Mouse (Mus musculus) limb, embryonic 11.5 days (tissue): ENCODE measurements around the gene Gm20538. TPM values are rescaled to one million over a fixed set of nuclear protein-coding genes. Genes with fewer than 3 reads are reported as not detected.
A peak's percentile ranks its signal among the peaks of the same experiment; 100 is the strongest.

Experiments
- ATAC-seq: fragments of 200-750 bp; cut with Nextera tagmentation; 2 replicates; pipeline ENCODE4 v1.8.0; 2017; ENCODE audit warnings: low read depth; ENCODE audit not compliant: insufficient number of reproducible peaks, low FRiP score, low TSS enrichment
- DNase-seq: peaks from one replicate; pipeline ENCODE4 v3.0.0-alpha.2; 2015; ENCODE audit warnings: low spot score
- H3K27ac ChIP-seq: fragments of 300-500 bp; sonication (generic); replicated peaks from 2 replicates; pipeline ENCODE4 v1.5.1; 2014; ENCODE audit warnings: low read depth, mild to moderate bottlenecking, low read length
- H3K27me3 ChIP-seq: fragments of 300-500 bp; sonication (generic); 2 replicates; pipeline ENCODE4 v1.6.1; 2014; ENCODE audit warnings: mild to moderate bottlenecking, low read length, mixed read lengths; ENCODE audit not compliant: control insufficient read depth, insufficient read depth
- H3K36me3 ChIP-seq: fragments of 300-500 bp; sonication (generic); 2 replicates; pipeline ENCODE4 v1.6.1; 2014; ENCODE audit warnings: mild to moderate bottlenecking, low read length, moderate library complexity, mixed read lengths; ENCODE audit not compliant: control insufficient read depth, insufficient read depth
- H3K4me1 ChIP-seq: fragments of 300-500 bp; sonication (generic); 2 replicates; pipeline ENCODE4 v1.6.1; 2014; ENCODE audit warnings: low read length, mixed read lengths; ENCODE audit not compliant: control insufficient read depth, insufficient read depth
- H3K4me2 ChIP-seq: fragments of 300-500 bp; sonication (generic); 2 replicates; pipeline ENCODE4 v1.6.1; 2014; ENCODE audit warnings: low read depth, mild to moderate bottlenecking, moderate library complexity; ENCODE audit not compliant: severe bottlenecking
- H3K4me3 ChIP-seq: fragments of 300-500 bp; sonication (generic); 2 replicates; pipeline ENCODE4 v1.5.1; 2014; ENCODE audit warnings: low read depth, low read length
- H3K9ac ChIP-seq: fragments of 300-500 bp; sonication (generic); 2 replicates; pipeline ENCODE4 v1.6.1; 2014; ENCODE audit warnings: mild to moderate bottlenecking, low read length
- H3K9me3 ChIP-seq: fragments of 300-500 bp; sonication (generic); 2 replicates; pipeline ENCODE4 v1.6.1; 2016; ENCODE audit warnings: low read length; ENCODE audit not compliant: control insufficient read depth
- WGBS: fragments of 180-500 bp; shearing (Covaris S2); extraction: QIAGEN DNeasy Blood & Tissue Kit; methylation state at CpG from one replicate; pipeline ENCODE4 v1.1.7; 2014; 5-methylcytosine and 5-hydroxymethylcytosine counted together
- polyA plus RNA-seq: library from polyadenylated mRNA; unstranded; fragments of >200 nt; fragmentation: Nextera tagmentation; extraction: Ambion mirVana; gene quantifications from 2 replicates; pipeline ENCODE4 v1.2.1, GENCODE M21; 2014

Gene Gm20538
- polyA plus RNA-seq, 1 experiment from 2014 or later: not detected

GRCm38 (mm10) chr19:44578038-44578437 lies 25.4 kb upstream of the Gm20538 start:
- H3K4me2 ChIP-seq: no peak overlapping the region
- H3K9ac ChIP-seq: no peak overlapping the region
- no peak overlapping the region for H3K4me3 ChIP-seq
- WGBS: 76% methylated on average over 1 of the region's 1 CpGs
- H3K9me3 ChIP-seq: no peaks in the 10 kb centered on the region
- no peak for DNase-seq
- ATAC-seq: no peak
- H3K27ac ChIP-seq: no peak overlapping the region
- peaks cover 7% of the 10 kb centered on the region; the same call in 1 of the 2 replicates for H3K36me3 ChIP-seq
- no peaks in the 10 kb centered on the region for H3K4me1 ChIP-seq
- H3K27me3 ChIP-seq: no peaks in the 10 kb centered on the region

DNA sequence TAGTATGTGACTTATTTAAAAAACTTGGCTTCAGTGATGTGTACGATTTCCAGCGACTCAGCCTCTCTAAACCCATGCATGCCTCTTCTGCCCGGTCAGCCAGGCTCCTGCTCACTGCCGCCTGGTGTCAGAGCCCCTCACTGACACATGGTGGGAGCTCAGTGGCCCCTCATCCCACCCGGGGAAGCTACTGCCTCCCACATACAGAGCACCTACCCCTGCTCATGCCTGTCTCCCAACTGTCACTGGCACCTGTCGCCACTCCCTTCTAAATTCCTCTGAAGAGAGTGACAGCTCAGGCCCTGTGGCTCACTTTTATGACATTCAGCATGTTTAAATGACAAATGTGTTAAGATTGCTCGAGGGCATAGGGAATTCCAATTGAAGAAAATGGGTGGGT lies 23.6 kb upstream of the Gm20538 start:
- WGBS: 79% methylated on average over 7 of the region's 7 CpGs
- Histone ChIP-seq H3K9ac (no peak overlapping the region), H3K27ac (no peak overlapping the region), H3K36me3 (peaks cover 15% of the 10 kb centered on the region), H3K4me2 (no peak overlapping the region), H3K9me3 (no peaks in the 10 kb centered on the region), H3K4me1 (no peaks in the 10 kb centered on the region), H3K4me3 (no peak overlapping the region), H3K27me3 (no peaks in the 10 kb centered on the region)
- no peak for DNase-seq
- no peak for ATAC-seq

DNA sequence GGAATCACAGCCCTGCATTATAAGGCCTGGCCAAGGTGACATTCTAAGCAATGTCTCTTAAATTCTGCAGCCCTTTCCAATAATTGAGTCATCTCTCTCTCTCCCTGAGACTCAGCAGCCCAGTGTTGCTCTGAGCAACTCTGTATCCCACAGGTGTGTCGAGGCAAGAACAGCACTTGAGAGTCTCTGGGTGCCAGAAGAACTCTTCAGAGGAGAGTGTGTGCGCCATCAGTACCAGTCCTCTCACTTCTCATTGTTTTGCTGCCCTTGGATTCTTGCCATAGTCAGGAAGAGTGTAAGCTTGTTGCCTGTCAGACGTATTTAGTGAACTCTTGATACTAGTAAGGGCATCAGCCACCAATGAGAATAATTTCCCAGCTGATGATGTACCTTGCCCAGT lies 15.1 kb upstream of the Gm20538 start:
- Histone ChIP-seq H3K4me2 (no peak overlapping the region), H3K9ac (no peak overlapping the region), H3K36me3 (peaks cover 25% of the 10 kb centered on the region), H3K4me3 (no peak overlapping the region), H3K9me3 (no peaks in the 10 kb centered on the region), H3K27me3 (no peaks in the 10 kb centered on the region), H3K27ac (no peak overlapping the region), H3K4me1 (peaks cover 16% of the 10 kb centered on the region)
- WGBS: 92% methylated on average over 3 of the region's 3 CpGs
- ATAC-seq: no peak
- DNase-seq: no peak

- Histone ChIP-seq H3K9ac (no peak overlapping the region), H3K4me3 (0 out of 2 replicates have a peak overlapping the region, but pooled peaks have one; percentile 74), H3K27ac (no peak overlapping the region), H3K9me3 (no peaks in the 10 kb centered on the region), H3K36me3 (peaks cover 10% of the 10 kb centered on the region), H3K4me2 (peak overlapping the region; percentile 13; the same call in 1 of the 2 replicates), H3K27me3 (no peaks in the 10 kb centered on the region), H3K4me1 (peaks cover 16% of the 10 kb centered on the region)
- 89% methylated on average over 14 of the region's 14 CpGs for WGBS
- ATAC-seq (no peak), DNase-seq (no peak)
These were observed 11.4 kb upstream of the Gm20538 start for GRCm38 (mm10) chr19:44564006-44564405.

DNA sequence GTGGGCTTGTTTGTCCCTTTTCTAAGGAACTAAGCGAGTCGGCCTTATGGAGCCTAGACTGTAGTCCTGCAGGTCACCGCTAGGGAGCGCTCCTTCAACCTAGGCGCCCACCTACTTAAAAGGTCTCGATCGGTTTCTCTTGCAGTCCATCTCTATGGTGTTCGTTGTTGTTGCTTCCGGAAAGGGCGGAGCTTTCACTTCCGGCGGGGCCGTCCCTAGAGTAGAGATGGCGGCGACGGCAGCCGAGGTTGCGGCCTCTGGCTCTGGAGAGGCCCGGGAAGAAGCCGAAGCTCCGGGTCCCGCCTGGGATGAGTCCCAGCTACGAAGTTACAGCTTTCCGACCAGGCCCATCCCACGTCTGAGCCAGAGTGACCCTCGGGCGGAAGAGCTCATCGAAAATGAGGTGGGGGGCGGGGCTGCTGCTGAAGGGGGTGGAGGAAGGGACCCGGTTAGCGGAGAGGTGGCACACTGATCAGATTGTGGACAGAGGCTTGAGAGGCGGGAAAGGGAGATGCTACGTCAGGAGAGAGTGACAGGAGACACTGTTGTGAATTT lies 10.1 kb upstream of the Gm20538 start, which contains the start of gene Hif1an:
Gene Hif1an, plus strand, starts transcription at position 199 of the 555 bp plus-strand sequence.
- peak within 1 kb of the TSS; percentile 80 for H3K4me2 ChIP-seq
- ATAC-seq: peak; percentile 91
- under 1% methylated on average over 33 of the region's 33 CpGs for WGBS
- H3K4me3 ChIP-seq: peak within 1 kb of the TSS; percentile 74
- peaks cover under 1% of the 10 kb centered on the region; the same call in 1 of the 2 replicates for H3K36me3 ChIP-seq
- peak within 1 kb of the TSS; percentile 68 for H3K9ac ChIP-seq
- H3K9me3 ChIP-seq: no peaks in the 10 kb centered on the region
- H3K27me3 ChIP-seq: no peaks in the 10 kb centered on the region
- peaks cover 16% of the 10 kb centered on the region for H3K4me1 ChIP-seq
- peak; percentile 97 for DNase-seq
- no peak within 1 kb of the TSS for H3K27ac ChIP-seq

- Histone ChIP-seq H3K4me2 (peak within 1 kb of the TSS; percentile 72), H3K9me3 (no peaks in the 10 kb centered on the region), H3K36me3 (peaks cover 12% of the 10 kb centered on the region), H3K4me1 (peaks cover 7% of the 10 kb centered on the region), H3K27ac (peak within 1 kb of the TSS; percentile 26; the same call in 1 of the 2 replicates), H3K9ac (peak within 1 kb of the TSS; percentile 90), H3K27me3 (no peaks in the 10 kb centered on the region), H3K4me3 (peak within 1 kb of the TSS; percentile 65)
- peak; percentile 82 for ATAC-seq
- peak; percentile 97 for DNase-seq
- 0% methylated on average over 50 of the region's 50 CpGs for WGBS
These were observed 2.4 kb upstream of the Gm20538 start, which contains the start of gene Ndufb8 for GRCm38 (mm10) chr19:44554861-44555590. TSS of gene Ndufb8 (minus strand) at chr19:44555440.

DNA sequence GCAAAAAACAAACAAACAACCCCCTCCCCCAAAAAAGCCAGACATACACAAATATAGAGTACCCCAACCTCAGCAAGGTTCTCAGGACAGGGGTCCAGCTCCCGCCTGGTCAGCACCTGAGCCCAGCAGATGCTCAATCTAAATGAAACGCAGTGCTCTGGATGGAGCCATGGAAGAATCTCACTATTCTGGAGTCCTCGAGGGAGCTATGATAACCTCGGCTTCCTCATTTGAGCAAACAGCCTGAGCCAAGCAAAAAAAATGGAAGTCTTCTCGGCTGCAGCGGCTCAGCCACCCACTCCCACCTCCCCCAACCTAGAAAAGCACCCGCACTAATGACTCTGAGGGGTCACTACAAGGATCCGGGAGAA lies 1.8 kb upstream of the Gm20538 start:
- Histone ChIP-seq H3K4me2 (peak overlapping the region; percentile 72), H3K27me3 (no peaks in the 10 kb centered on the region), H3K9ac (peak overlapping the region; percentile 90), H3K27ac (no peak overlapping the region), H3K36me3 (peaks cover 16% of the 10 kb centered on the region), H3K9me3 (no peaks in the 10 kb centered on the region), H3K4me3 (peak overlapping the region; percentile 65), H3K4me1 (peaks cover 7% of the 10 kb centered on the region)
- DNase-seq (no peak), ATAC-seq (no peak)
- WGBS: 8% methylated on average over 8 of the region's 8 CpGs

DNA sequence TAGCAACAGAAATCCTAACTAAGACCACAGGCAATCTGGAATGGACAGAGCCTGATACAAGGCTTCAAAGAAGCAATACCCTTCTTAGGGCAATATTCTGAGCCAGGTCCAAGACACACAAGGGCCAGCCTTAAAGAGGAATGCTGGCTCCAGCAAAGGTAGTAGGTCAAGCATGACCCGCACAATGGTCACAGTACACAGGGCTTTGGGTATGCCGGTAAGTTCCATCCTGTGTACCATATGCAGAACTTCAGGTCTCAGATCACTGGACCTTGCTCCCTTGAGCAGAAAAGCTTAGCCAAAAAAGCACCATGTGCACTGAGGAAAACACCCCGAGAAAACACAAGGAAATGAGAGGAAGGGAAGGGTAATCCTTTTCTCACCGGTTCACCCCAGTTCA lies 655 bp upstream of the Gm20538 start:
- Histone ChIP-seq H3K27me3 (no peaks in the 10 kb centered on the region), H3K9ac (no peak overlapping the region), H3K4me1 (peaks cover 7% of the 10 kb centered on the region), H3K27ac (no peak overlapping the region), H3K9me3 (no peaks in the 10 kb centered on the region), H3K36me3 (peaks cover 21% of the 10 kb centered on the region), H3K4me2 (no peak overlapping the region), H3K4me3 (no peak overlapping the region)
- ATAC-seq (no peak), DNase-seq (no peak)
- WGBS: 95% methylated on average over 4 of the region's 4 CpGs
